In the genomic region with DNA sequence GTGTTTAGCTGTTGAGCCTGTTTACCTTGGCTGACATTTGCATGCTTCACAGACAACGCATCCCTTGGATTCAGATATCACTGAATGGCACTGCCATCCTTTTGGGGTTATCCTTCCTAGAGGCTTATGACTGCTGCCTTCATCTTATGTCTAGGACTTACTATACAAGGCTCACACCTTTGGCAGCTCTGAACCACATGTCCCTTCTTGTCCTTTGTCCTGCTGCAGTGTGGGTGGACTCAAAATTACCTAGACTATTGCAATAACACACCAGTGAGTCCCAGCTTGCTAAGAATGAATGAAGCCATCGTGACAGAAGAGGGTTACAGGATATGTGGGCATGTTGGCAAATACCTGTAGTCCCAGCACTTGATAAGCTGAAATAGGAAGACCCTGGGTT, we compare ENCODE assay signal across 16 mouse cellular contexts. TPM values are rescaled to one million over a fixed set of nuclear protein-coding genes. Genes with fewer than 3 reads are reported as not detected.
A peak's percentile ranks its signal among the peaks of the same experiment; 100 is the strongest.
DNase-seq lines count a peak whose midpoint lies in the region; ATAC-seq and TF ChIP-seq lines count a peak whose summit lies in the region.
"Had no signal": no experiment of that assay in that cellular context is flagged by ENCODE, and none has a peak within 500 bp of the region (broad histone marks: within the 10 kb centered on the region; RNA-seq: fewer than 3 reads in every experiment).

No protein-coding gene starts in this region.

- peaks cover 24% of the 10 kb centered on the region for H3K4me1 ChIP-seq in heart, embryonic 15.5 days (replicated peaks)

- WGBS in heart, embryonic 15.5 days: 80% methylated on average over 2 of the region's 2 CpGs

- no peak for ATAC-seq in heart, embryonic 15.5 days (replicated peaks; ENCODE audit: insufficient number of reproducible peaks, insufficient read depth, low FRiP score, low read depth)
- ATAC-seq: forebrain, embryonic 14.5 days; forebrain, embryonic 16.5 days had no signal

- no peak overlapping the region for H3K4me3 ChIP-seq in heart, embryonic 15.5 days
- no peak overlapping the region for H3K4me3 ChIP-seq in layer of hippocampus, adult 2 months
- H3K4me3 ChIP-seq: embryonic facial prominence, embryonic 10.5 days; embryonic facial prominence, embryonic 12.5 days; erythroblast, embryonic 14.5 days; forebrain, embryonic 10.5 days; forebrain, embryonic 12.5 days had no signal

- no peaks in the 10 kb centered on the region for H3K27me3 ChIP-seq in heart, embryonic 15.5 days
- H3K27me3 ChIP-seq: embryonic facial prominence, embryonic 12.5 days had no signal

- no peaks in the 10 kb centered on the region for H3K36me3 ChIP-seq in heart, embryonic 15.5 days
- H3K36me3 ChIP-seq: embryonic facial prominence, embryonic 10.5 days; embryonic facial prominence, embryonic 12.5 days; forebrain, embryonic 10.5 days; forebrain, embryonic 12.5 days had no signal

- intact Hi-C loops in heart, postnatal 14 days (cut with DNase I): no loop called here

- H3K4me2 ChIP-seq in heart, embryonic 15.5 days: no peak overlapping the region
- H3K4me2 ChIP-seq: embryonic facial prominence, embryonic 12.5 days; forebrain, embryonic 12.5 days had no signal

- no peak overlapping the region for H3K9ac ChIP-seq in heart, embryonic 15.5 days
- H3K9ac ChIP-seq: embryonic facial prominence, embryonic 12.5 days; forebrain, embryonic 12.5 days had no signal

- no peak for TF ChIP-seq CTCF in layer of hippocampus, adult 2 months (conservative IDR thresholded peaks at IDR 0.05)

- peak overlapping the region; percentile 57 for H3K27ac ChIP-seq in heart, embryonic 15.5 days
- H3K27ac ChIP-seq in layer of hippocampus, adult 2 months: 0 out of 2 replicates have a peak overlapping the region, but pooled peaks have one; percentile 29
- H3K27ac ChIP-seq: embryonic facial prominence, embryonic 10.5 days; embryonic facial prominence, embryonic 12.5 days; forebrain, embryonic 10.5 days; forebrain, embryonic 12.5 days had no signal

- no peak for DNase-seq in heart, postnatal 14 days
- DNase-seq in layer of hippocampus, adult 2 months (ENCODE audit: low spot score in 2 of 2): no peak
- no peak for DNase-seq in layer of hippocampus, postnatal 14 days (ENCODE audit: low spot score in 2 of 2)
- DNase-seq in gonadal fat pad, adult 2 months (ENCODE audit: low read depth): peak; percentile 60
- DNase-seq in c-Kit-positive CD71-positive TER-119-positive erythroid progenitor cells, embryonic 14.5 days (ENCODE audit: low spot score): no peak
- DNase-seq: adrenal gland, adult 2 months; adrenal gland, postnatal 10 days; adrenal gland, postnatal 25 days had no signal

- H3K9me3 ChIP-seq in heart, embryonic 15.5 days (replicated peaks): no peaks in the 10 kb centered on the region
- H3K9me3 ChIP-seq: embryonic facial prominence, embryonic 10.5 days; embryonic facial prominence, embryonic 12.5 days; forebrain, embryonic 10.5 days; forebrain, embryonic 12.5 days had no signal

RNA-seq across cellular contexts. Expression of gene Tspan3, which starts 52.8 kb away (rescaled TPM):
- polyA plus RNA-seq in heart, embryonic 15.5 days (2015; fragmentation: Nextera tagmentation; extraction: Ambion mirVana): 378 and 426 TPM in 2 replicates
- total RNA-seq in heart, postnatal 14 days (2021): 100 to 1,000 TPM; 194 to 199 TPM
- total RNA-seq in layer of hippocampus, adult 2 months (2021): 100 to 1,000 TPM; 309 to 331 TPM
- total RNA-seq in layer of hippocampus, postnatal 14 days (2021): 100 to 1,000 TPM; 378 to 389 TPM
- 402 and 410 TPM in 2 replicates for polyA plus RNA-seq in gonadal fat pad, adult 2 months (2012; rRNA removed)
